Mouse (Mus musculus) right cerebral cortex, postnatal 14 days (tissue): ENCODE results near the gene Hist1h2bf.

Experiments
- DNase-seq: peaks from one replicate; pipeline ENCODE4 v3.0.0; 2022

The Hist1h2bf gene

GRCm38 (mm10) chr13:23523976-23524375 lies 50.0 kb downstream of the Hist1h2bf start:
- no peak for DNase-seq
